ENCODE assay signal across 43 mouse cellular contexts in the genomic region with DNA sequence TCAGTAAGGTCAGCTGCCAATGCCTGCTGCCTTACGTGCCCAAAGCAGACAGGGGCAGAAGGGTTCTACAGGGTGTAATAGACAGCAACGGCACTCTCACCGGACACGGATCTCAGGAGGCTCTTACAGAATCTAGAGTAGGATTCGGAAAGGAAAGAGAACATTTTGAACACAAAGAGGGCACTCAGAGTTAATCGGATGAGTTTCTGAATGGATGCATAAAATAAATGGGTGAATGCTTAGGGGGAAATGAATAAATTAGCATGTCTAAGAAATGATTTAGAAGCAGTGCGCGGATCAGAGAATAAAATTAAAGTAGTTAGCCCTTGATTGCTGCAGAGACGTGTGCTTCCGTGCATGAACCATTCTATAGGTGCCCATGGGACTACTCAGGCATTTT. TPM values are rescaled to one million over a fixed set of nuclear protein-coding genes. Genes with fewer than 3 reads are reported as not detected.
DNase-seq lines count a peak whose midpoint lies in the region; ATAC-seq lines count a peak whose summit lies in the region.
"Had no signal": no experiment of that assay in that cellular context is flagged by ENCODE, and none has a peak within 500 bp of the region (broad histone marks: within the 10 kb centered on the region; RNA-seq: fewer than 3 reads in every experiment).

No protein-coding gene starts in this region.

- H3K9ac ChIP-seq in neural tube, embryonic 13.5 days: no peak overlapping the region
- no peak overlapping the region for H3K9ac ChIP-seq in neural tube, embryonic 15.5 days (replicated peaks)
- H3K9ac ChIP-seq in forebrain, embryonic 13.5 days: no peak overlapping the region
- H3K9ac ChIP-seq: heart, embryonic 12.5 days; hindbrain, embryonic 14.5 days; liver, embryonic 12.5 days; liver, postnatal 0 days; midbrain, embryonic 13.5 days; neural tube, embryonic 12.5 days had no signal

- peak; percentile 25 to 30 for DNase-seq in cerebellum, postnatal 10 days
- DNase-seq in cerebellum, postnatal 4 days (ENCODE audit: low spot score in 2 of 2): no peak
- no peak for DNase-seq in spleen, adult 18-20 months
- DNase-seq in neural tube, embryonic 10.5 days (ENCODE audit: extremely low spot score, low spot score): no peak
- DNase-seq in left cerebral cortex, postnatal 25 days (ENCODE audit: low spot score in 2 of 2): no peak
- DNase-seq: adrenal gland, postnatal 36 days; cerebellum, adult 2 months; cerebellum, postnatal 25 days; gastrocnemius, adult 2 months; gastrocnemius, postnatal 36 days; heart, adult 2 months; heart, postnatal 4 days; kidney, adult 11 months; kidney, postnatal 25 days; left cerebral cortex, postnatal 4 days; liver, postnatal 0 days; lung, postnatal 4 days; thymus, postnatal 36 days had no signal

- no peaks in the 10 kb centered on the region for H3K9me3 ChIP-seq in neural tube, embryonic 13.5 days
- no peaks in the 10 kb centered on the region for H3K9me3 ChIP-seq in neural tube, embryonic 15.5 days (replicated peaks)
- H3K9me3 ChIP-seq in forebrain, embryonic 13.5 days (replicated peaks): no peaks in the 10 kb centered on the region
- H3K9me3 ChIP-seq: heart, embryonic 12.5 days; liver, embryonic 12.5 days; megakaryocyte, embryonic 14.5 days; midbrain, embryonic 13.5 days; neural tube, embryonic 12.5 days had no signal

- H3K4me2 ChIP-seq in neural tube, embryonic 13.5 days: no peak overlapping the region
- no peak overlapping the region for H3K4me2 ChIP-seq in neural tube, embryonic 15.5 days
- H3K4me2 ChIP-seq in forebrain, embryonic 13.5 days: peak overlapping the region; percentile 29
- H3K4me2 ChIP-seq: heart, embryonic 12.5 days; hindbrain, embryonic 14.5 days; liver, embryonic 12.5 days; midbrain, embryonic 13.5 days; neural tube, embryonic 12.5 days had no signal

- H3K4me1 ChIP-seq in neural tube, embryonic 13.5 days (replicated peaks): peaks cover 9% of the 10 kb centered on the region
- H3K4me1 ChIP-seq in neural tube, embryonic 15.5 days: 0 out of 2 replicates have a peak, but pooled peaks cover 5% of the 10 kb centered on the region
- peaks cover 17% of the 10 kb centered on the region for H3K4me1 ChIP-seq in forebrain, embryonic 13.5 days
- H3K4me1 ChIP-seq: megakaryocyte, embryonic 14.5 days had no signal

- 0 out of 2 replicates have a peak overlapping the region, but pooled peaks have one; percentile 13 for H3K27ac ChIP-seq in neural tube, embryonic 13.5 days (replicated peaks)
- no peak overlapping the region for H3K27ac ChIP-seq in neural tube, embryonic 15.5 days (replicated peaks)
- H3K27ac ChIP-seq in forebrain, embryonic 13.5 days: no peak overlapping the region
- H3K27ac ChIP-seq: gastrocnemius, adult 2 months; heart, adult 2 months; hindbrain, embryonic 14.5 days; layer of hippocampus, adult 2 months; left cerebral cortex, adult 2 months; liver, embryonic 12.5 days; midbrain, embryonic 13.5 days; neural tube, embryonic 12.5 days had no signal

- intact Hi-C loops in left cerebral cortex, postnatal 25 days (cut with DNase I): no loop called here

- ATAC-seq in neural tube, embryonic 13.5 days (ENCODE audit: low read depth): no peak
- no peak for ATAC-seq in neural tube, embryonic 15.5 days (ENCODE audit: low FRiP score)
- ATAC-seq in forebrain, embryonic 13.5 days: peak; percentile 36; the same call in 1 of the 2 replicates
- ATAC-seq: liver, embryonic 12.5 days; liver, postnatal 0 days; lung, postnatal 0 days; midbrain, embryonic 13.5 days; Patski had no signal

- H3K36me3 ChIP-seq in neural tube, embryonic 13.5 days: no peaks in the 10 kb centered on the region
- no peaks in the 10 kb centered on the region for H3K36me3 ChIP-seq in neural tube, embryonic 15.5 days
- no peaks in the 10 kb centered on the region for H3K36me3 ChIP-seq in forebrain, embryonic 13.5 days (ENCODE audit: poor library complexity, severe bottlenecking)
- H3K36me3 ChIP-seq: G1E; heart, embryonic 12.5 days; liver, embryonic 12.5 days; midbrain, embryonic 13.5 days; neural tube, embryonic 12.5 days had no signal

- whole genome bisulfite sequencing in neural tube, embryonic 13.5 days: 31% methylated on average over 10 of the region's 10 CpGs
- 30% methylated on average over 10 of the region's 10 CpGs for WGBS in neural tube, embryonic 15.5 days
- 22% methylated on average over 10 of the region's 10 CpGs for WGBS in forebrain, embryonic 13.5 days

- H3K4me3 ChIP-seq in neural tube, embryonic 13.5 days: no peak overlapping the region
- no peak overlapping the region for H3K4me3 ChIP-seq in neural tube, embryonic 15.5 days (replicated peaks)
- no peak overlapping the region for H3K4me3 ChIP-seq in forebrain, embryonic 13.5 days
- H3K4me3 ChIP-seq: gastrocnemius, adult 2 months; heart, adult 2 months; heart, embryonic 12.5 days; layer of hippocampus, adult 2 months; left cerebral cortex, adult 2 months; liver, embryonic 12.5 days; megakaryocyte, embryonic 14.5 days; midbrain, embryonic 13.5 days; neural tube, embryonic 12.5 days had no signal

- H3K27me3 ChIP-seq in neural tube, embryonic 13.5 days: no peaks in the 10 kb centered on the region
- no peaks in the 10 kb centered on the region for H3K27me3 ChIP-seq in neural tube, embryonic 15.5 days (replicated peaks)
- peaks cover 5% of the 10 kb centered on the region; the same call in 1 of the 2 replicates for H3K27me3 ChIP-seq in forebrain, embryonic 13.5 days
- H3K27me3 ChIP-seq: CH12.LX; heart, embryonic 12.5 days; liver, embryonic 12.5 days; neural tube, embryonic 12.5 days; Patski had no signal

RNA-seq across cellular contexts. Expression of a gene that starts 37.1 kb away (rescaled TPM):
- polyA plus RNA-seq in neural tube, embryonic 13.5 days (2015; fragmentation: Nextera tagmentation; extraction: Ambion mirVana): not detected in 2 replicates
- polyA plus RNA-seq in neural tube, embryonic 15.5 days (2015; fragmentation: Nextera tagmentation; extraction: Ambion mirVana): not detected in 2 replicates
- not detected in 2 replicates for polyA plus RNA-seq in forebrain, embryonic 13.5 days (2015; fragmentation: Nextera tagmentation; extraction: Ambion mirVana)
- total RNA-seq in left cerebral cortex, postnatal 25 days (2021): not detected
- total RNA-seq: adrenal gland, adult 18-20 months; adrenal gland, postnatal 36 days; CH12.LX; G1E; gastrocnemius, adult 2 months; gastrocnemius, postnatal 36 days; heart, adult 2 months; heart, postnatal 4 days; layer of hippocampus, adult 2 months; layer of hippocampus, postnatal 14 days; left cerebral cortex, adult 2 months; left cerebral cortex, postnatal 4 days had no signal
- polyA plus RNA-seq: C2C12; cerebellum, adult 2 months; embryonic facial prominence, embryonic 11.5 days; G1E; heart, adult 2 months; heart, embryonic 12.5 days; heart, postnatal 0 days; hindbrain, embryonic 14.5 days; inflammation-experienced regulatory T-cells, adult 6 months; kidney, embryonic 14.5 days; limb, embryonic 14.5 days; liver, embryonic 12.5 days; liver, postnatal 0 days; lung, postnatal 0 days; midbrain, embryonic 13.5 days; neural tube, embryonic 12.5 days; Patski; spleen, adult 2 months; thymus, adult 2 months had no signal

Comparison
In these comparisons a context has a peak if more than half of its experiments do, and no peak if none do; other contexts are left out.
1. DNase-seq: peak in cerebellum, postnatal 10 days (2 of 2); none in cerebellum, postnatal 4 days (0 of 2), spleen, adult 18-20 months (0 of 2), neural tube, embryonic 10.5 days (single experiment) and left cerebral cortex, postnatal 25 days (0 of 2).